Mouse (Mus musculus) kidney, postnatal 0 days (tissue): ENCODE data around the gene Vmn1r221. TPM values are rescaled to one million over a fixed set of nuclear protein-coding genes. Genes with fewer than 3 reads are reported as not detected.
"Not testable (repeated sequence)": the region's sequence is repeated elsewhere in the genome, so short reads cannot be mapped to it uniquely, and the experiment has no call there.

Experiments
- ATAC-seq: fragments of 200-750 bp; cut with Nextera tagmentation; replicated peaks from 2 replicates; pipeline ENCODE4 v1.8.0; 2017; ENCODE audit warnings: low read depth, moderate number of reproducible peaks, moderate TSS enrichment, moderate library complexity; ENCODE audit not compliant: low FRiP score
- DNase-seq: peaks from one replicate; pipeline ENCODE4 v3.0.0-alpha.2; 2016; ENCODE audit warnings: low spot score
- H3K27ac ChIP-seq: fragments of 300-500 bp; sonication (generic); 2 replicates; pipeline ENCODE4 v1.5.1; 2014; ENCODE audit warnings: mild to moderate bottlenecking
- H3K27me3 ChIP-seq: fragments of 300-500 bp; sonication (generic); 2 replicates; pipeline ENCODE4 v1.6.1; 2014; ENCODE audit warnings: low read length, mixed read lengths; ENCODE audit not compliant: insufficient read depth
- H3K36me3 ChIP-seq: fragments of 300-500 bp; sonication (generic); 2 replicates; pipeline ENCODE4 v1.6.1; 2014; ENCODE audit warnings: low read length, mixed read lengths; ENCODE audit not compliant: insufficient read depth
- H3K4me1 ChIP-seq: fragments of 300-500 bp; sonication (generic); replicated peaks from 2 replicates; pipeline ENCODE4 v1.6.1; 2014; ENCODE audit warnings: antibody characterized with exemption, low read length, mixed read lengths; ENCODE audit not compliant: insufficient read depth
- H3K4me2 ChIP-seq: fragments of 300-500 bp; sonication (generic); 2 replicates; pipeline ENCODE4 v1.6.1; 2014; ENCODE audit warnings: mild to moderate bottlenecking, low read length, moderate library complexity, mixed read lengths
- H3K4me3 ChIP-seq: fragments of 300-500 bp; sonication (generic); replicated peaks from 2 replicates; pipeline ENCODE4 v1.5.1; 2014; ENCODE audit warnings: low read depth, low read length
- H3K9ac ChIP-seq: fragments of 300-500 bp; sonication (generic); 2 replicates; pipeline ENCODE4 v1.6.1; 2014; ENCODE audit warnings: low read depth, low read length
- H3K9me3 ChIP-seq: fragments of 300-500 bp; sonication (generic); replicated peaks from 2 replicates; pipeline ENCODE4 v1.6.1; 2016; ENCODE audit warnings: low read length, inconsistent platforms, mixed read lengths
- CTCF ChIP-seq: IDR thresholded peaks from 2 replicates; pipeline ENCODE4 v1.5.1; 2016; ENCODE audit warnings: antibody characterized with exemption, low read depth, mild to moderate bottlenecking, moderate library complexity
- WGBS: fragments of 180-500 bp; shearing (Covaris S2); extraction: QIAGEN DNeasy Blood & Tissue Kit; methylation state at CpG from one replicate; pipeline ENCODE4 v1.1.7; 2014; 5-methylcytosine and 5-hydroxymethylcytosine counted together
- polyA plus RNA-seq: library from polyadenylated mRNA; unstranded; fragments of >200 nt; fragmentation: Nextera tagmentation; extraction: Ambion mirVana; gene quantifications from 2 replicates; pipeline ENCODE4 v1.2.1, GENCODE M21; 2015

Vmn1r221 gene
- polyA plus RNA-seq = not detected in 2 replicates

- not testable (repeated sequence) for ATAC-seq, H3K4me2 ChIP-seq, H3K36me3 ChIP-seq, H3K27ac ChIP-seq, H3K4me1 ChIP-seq, DNase-seq, H3K9ac ChIP-seq, H3K9me3 ChIP-seq, H3K27me3 ChIP-seq, H3K4me3 ChIP-seq
- 85% methylated on average over 2 of the region's 2 CpGs for WGBS
Observed at GRCm38 (mm10) chr13:23213827-23214226, at the start of gene Vmn1r221. Gene Vmn1r221 (plus strand): TSS chr13:23214127.

GRCm38 (mm10) chr13:23166471-23166870, 47.5 kb upstream of the Vmn1r221 start:
- DNase-seq, H3K27ac ChIP-seq, H3K4me1 ChIP-seq, H3K9me3 ChIP-seq, H3K4me3 ChIP-seq, H3K36me3 ChIP-seq, H3K27me3 ChIP-seq, H3K9ac ChIP-seq, ATAC-seq, H3K4me2 ChIP-seq: not testable (repeated sequence)
- WGBS = 86% methylated on average over 4 of the region's 4 CpGs

GRCm38 (mm10) chr13:23187875-23188274, 26.1 kb upstream of the Vmn1r221 start, which contains the start of gene Vmn1r220:
Gene Vmn1r220 (minus strand): TSS chr13:23187975.
- no peaks in the 10 kb centered on the region for H3K4me1 ChIP-seq
- ATAC-seq (no peak), DNase-seq (no peak)
- H3K9ac ChIP-seq = no peak within 1 kb of the TSS
- no peak within 1 kb of the TSS for H3K27ac ChIP-seq
- H3K27me3 ChIP-seq = no peaks in the 10 kb centered on the region
- no peak within 1 kb of the TSS for H3K4me2 ChIP-seq
- TF ChIP-seq CTCF = no peak
- no peak within 1 kb of the TSS for H3K4me3 ChIP-seq
- no peaks in the 10 kb centered on the region for H3K9me3 ChIP-seq
- no peaks in the 10 kb centered on the region for H3K36me3 ChIP-seq
- 87% methylated on average over 2 of the region's 2 CpGs for WGBS

GRCm38 (mm10) chr13:23203885-23204284, 10.0 kb upstream of the Vmn1r221 start:
- H3K27ac ChIP-seq, ATAC-seq, H3K9ac ChIP-seq, H3K9me3 ChIP-seq, H3K4me1 ChIP-seq, H3K4me2 ChIP-seq, H3K36me3 ChIP-seq, H3K4me3 ChIP-seq, H3K27me3 ChIP-seq, DNase-seq: not testable (repeated sequence)
- 73% methylated on average over 1 of the region's 1 CpGs for WGBS

- H3K27ac ChIP-seq, H3K4me1 ChIP-seq, H3K27me3 ChIP-seq, H3K36me3 ChIP-seq, H3K4me3 ChIP-seq, H3K9ac ChIP-seq, DNase-seq, H3K9me3 ChIP-seq, ATAC-seq, H3K4me2 ChIP-seq: not testable (repeated sequence)
Observed at GRCm38 (mm10) chr13:23235847-23236246, 21.9 kb downstream of the Vmn1r221 start, which contains the start of gene Vmn1r222. Gene Vmn1r222 (minus strand): TSS chr13:23235947.

- not testable (repeated sequence) for ATAC-seq, H3K4me3 ChIP-seq, H3K4me2 ChIP-seq, H3K9me3 ChIP-seq, H3K9ac ChIP-seq, H3K36me3 ChIP-seq, H3K4me1 ChIP-seq, H3K27ac ChIP-seq, DNase-seq, H3K27me3 ChIP-seq
- whole genome bisulfite sequencing = 78% methylated on average over 1 of the region's 1 CpGs
Observed at GRCm38 (mm10) chr13:23246834-23247233, 32.9 kb downstream of the Vmn1r221 start, which contains the start of gene Vmn1r223. Gene Vmn1r223 (plus strand): TSS chr13:23247134.

GRCm38 (mm10) chr13:23258546-23259048, 44.7 kb downstream of the Vmn1r221 start:
- H3K4me1 ChIP-seq = no peaks in the 10 kb centered on the region
- no peaks in the 10 kb centered on the region for H3K36me3 ChIP-seq
- no peaks in the 10 kb centered on the region for H3K27me3 ChIP-seq
- TF ChIP-seq CTCF = no peak
- H3K9me3 ChIP-seq = no peaks in the 10 kb centered on the region
- no peak overlapping the region for H3K4me3 ChIP-seq
- H3K4me2 ChIP-seq = no peak overlapping the region
- H3K9ac ChIP-seq = no peak overlapping the region
- 93% methylated on average over 2 of the region's 2 CpGs for WGBS
- DNase-seq (no peak), ATAC-seq (no peak)
- H3K27ac ChIP-seq = no peak overlapping the region

- H3K4me3 ChIP-seq, H3K27me3 ChIP-seq, H3K36me3 ChIP-seq, H3K9ac ChIP-seq, H3K27ac ChIP-seq, ATAC-seq, H3K4me2 ChIP-seq, DNase-seq, H3K4me1 ChIP-seq, H3K9me3 ChIP-seq: not testable (repeated sequence)
- 79% methylated on average over 3 of the region's 3 CpGs for WGBS
Observed at GRCm38 (mm10) chr13:23268606-23269005, 54.7 kb downstream of the Vmn1r221 start.

- H3K4me3 ChIP-seq, H3K4me2 ChIP-seq, H3K27me3 ChIP-seq, H3K36me3 ChIP-seq, H3K27ac ChIP-seq, H3K9ac ChIP-seq, H3K9me3 ChIP-seq, ATAC-seq, H3K4me1 ChIP-seq: not testable (repeated sequence)
- peak; percentile 42 for DNase-seq
- 42% methylated on average over 4 of the region's 4 CpGs for WGBS
Observed at GRCm38 (mm10) chr13:23269127-23269526, 55.2 kb downstream of the Vmn1r221 start.
